Mouse (Mus musculus): ENCODE measurements around the gene Apba1. TPM values are rescaled to one million over a fixed set of nuclear protein-coding genes. Genes with fewer than 3 reads are reported as not detected.

The Apba1 gene
- total RNA-seq, 1 experiment from 2014 or later: 4.1 TPM

DNA sequence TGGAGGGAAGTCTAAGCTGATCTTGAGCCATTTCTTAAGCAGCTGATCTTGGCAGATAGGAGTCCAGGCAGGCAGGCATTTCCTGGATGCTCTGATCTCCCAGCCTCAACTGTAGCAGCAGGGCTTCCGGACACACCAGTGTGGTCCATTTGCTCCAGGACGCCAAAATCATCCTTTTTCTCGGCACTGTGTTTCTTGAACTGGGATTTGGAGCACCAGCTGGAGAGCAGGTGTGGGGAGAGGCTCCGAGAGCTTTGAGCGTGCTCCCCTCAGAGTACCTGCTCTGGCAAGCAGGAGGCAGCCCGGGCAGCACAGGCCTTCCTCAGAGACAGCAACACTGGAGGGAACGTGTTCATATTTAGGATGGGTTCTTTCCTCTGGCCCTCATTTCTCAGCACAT is 184.2 kb downstream of the Apba1 start:
- DNase-seq: no peak

DNA sequence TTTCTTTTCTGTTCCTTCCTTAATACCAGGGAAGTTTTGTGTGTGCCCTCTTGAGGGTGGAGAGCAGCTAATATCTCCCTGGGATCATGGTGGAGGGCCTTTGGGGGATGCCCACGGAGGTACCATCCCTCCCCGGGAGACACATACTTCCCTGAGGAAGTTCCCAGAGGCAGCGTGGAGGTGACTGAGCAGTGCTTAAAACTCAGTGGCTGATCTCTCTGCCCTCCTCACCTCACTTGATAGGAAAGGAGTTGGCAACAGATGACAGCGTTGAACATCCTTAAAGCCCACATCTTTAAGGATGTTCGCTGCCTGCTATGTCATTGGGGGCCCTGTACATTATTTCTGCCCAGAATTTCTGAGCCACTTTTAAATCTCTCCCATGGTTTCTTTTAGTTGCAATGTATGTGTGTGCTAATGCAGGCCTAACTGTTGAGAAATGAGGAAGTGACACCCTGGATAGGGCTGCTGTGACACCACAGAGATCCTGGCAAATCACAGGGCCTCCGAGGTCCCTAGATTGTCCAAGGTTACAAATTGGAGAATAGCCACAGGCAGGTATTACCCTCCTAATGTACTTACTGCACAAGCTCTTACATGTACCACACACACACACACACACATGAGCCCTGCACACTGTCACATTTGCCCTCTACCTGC is 187.5 kb downstream of the Apba1 start:
- DNase-seq: no peak

DNA sequence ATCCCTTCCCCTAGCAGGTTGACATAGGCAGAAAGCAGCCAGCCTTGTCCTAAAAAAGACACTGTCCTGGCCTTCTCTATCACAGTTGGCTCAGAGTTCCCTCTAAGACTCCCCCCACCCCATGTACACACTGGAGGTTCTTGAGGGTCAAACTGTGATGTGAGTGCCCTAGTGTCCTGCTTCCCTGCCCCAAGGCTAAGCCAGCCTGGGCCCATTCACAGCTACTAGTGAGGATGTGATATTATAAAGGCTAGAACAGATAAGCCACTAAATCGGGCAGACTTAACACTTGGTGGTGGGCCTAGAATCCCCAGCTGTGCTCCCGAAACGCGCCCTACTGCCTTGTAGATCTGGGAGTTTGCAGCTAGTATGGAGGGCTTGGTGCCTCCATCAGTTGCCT is 188.1 kb downstream of the Apba1 start:
- DNase-seq: no peak

DNA sequence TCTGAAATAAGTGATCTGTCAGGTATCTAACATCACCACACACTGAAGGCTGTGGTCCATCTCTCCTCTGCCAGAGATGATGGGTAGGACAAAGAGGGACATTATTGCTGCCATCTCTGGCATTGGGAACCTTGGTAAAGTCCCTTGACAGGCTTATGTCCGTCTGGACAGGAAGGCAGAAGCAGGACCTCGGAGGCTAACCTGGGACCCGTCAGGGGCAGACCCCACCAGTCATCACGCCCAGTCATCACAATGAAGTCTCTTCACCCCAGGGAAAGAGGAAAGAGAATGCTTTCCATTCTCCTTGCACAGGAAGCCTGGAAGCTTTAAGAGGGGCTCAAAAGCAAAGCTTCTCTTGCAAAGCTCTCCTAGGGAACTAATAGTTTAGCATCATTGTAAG is 189.2 kb downstream of the Apba1 start:
- DNase-seq: no peak

DNA sequence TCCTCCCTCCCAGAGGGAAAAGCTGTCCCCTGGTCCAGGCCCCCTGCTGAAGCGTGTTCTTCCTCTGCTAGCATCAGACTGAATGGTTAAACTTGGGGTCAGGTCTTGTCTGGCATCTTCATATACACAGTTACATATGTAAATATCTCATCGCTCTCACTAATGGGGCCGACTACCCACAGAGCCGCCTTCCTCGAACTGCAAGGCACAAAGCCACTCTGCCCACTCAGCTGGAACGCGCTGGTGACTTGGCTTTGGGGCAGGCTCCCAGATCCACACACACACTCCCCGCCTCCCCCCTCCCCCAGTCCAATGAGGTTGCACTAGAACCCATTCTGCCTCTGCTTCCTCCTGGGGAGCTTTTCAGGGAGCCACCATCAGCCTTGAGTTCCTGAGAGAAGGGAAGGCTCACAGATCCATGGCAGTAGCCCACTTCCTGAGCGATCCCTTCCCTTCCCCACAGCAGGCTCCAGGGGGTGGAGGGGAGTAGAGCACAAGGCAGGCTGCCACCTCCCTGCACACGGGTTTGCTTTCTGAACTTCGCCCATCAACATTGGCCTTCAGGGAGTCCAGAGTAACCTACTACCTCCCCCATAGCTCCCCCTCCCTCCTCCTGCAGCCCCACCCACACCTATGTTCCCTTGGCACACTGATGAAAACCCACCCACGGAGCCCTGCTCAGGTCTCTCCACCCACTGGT is 189.8 kb downstream of the Apba1 start:
- no peak for DNase-seq

DNA sequence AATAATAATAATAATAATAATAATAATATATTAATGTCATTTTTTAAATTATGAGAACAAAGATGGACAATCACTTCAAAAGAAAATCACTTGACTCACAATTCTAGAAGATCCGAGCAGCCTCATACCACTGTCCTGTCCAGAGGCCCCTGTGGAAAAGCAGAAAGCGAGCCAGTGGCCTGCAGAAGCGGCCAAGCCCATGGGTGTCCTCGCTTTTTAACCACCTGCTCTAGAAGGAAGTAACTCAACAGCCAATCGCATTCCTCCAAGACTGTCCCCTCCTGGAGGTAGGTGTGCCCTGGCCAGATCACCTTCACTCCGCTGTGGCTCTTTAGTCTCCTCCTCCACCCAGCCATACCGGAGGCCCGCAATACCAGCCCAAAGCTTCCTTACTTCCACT is 196.8 kb downstream of the Apba1 start:
- no peak for DNase-seq

DNA sequence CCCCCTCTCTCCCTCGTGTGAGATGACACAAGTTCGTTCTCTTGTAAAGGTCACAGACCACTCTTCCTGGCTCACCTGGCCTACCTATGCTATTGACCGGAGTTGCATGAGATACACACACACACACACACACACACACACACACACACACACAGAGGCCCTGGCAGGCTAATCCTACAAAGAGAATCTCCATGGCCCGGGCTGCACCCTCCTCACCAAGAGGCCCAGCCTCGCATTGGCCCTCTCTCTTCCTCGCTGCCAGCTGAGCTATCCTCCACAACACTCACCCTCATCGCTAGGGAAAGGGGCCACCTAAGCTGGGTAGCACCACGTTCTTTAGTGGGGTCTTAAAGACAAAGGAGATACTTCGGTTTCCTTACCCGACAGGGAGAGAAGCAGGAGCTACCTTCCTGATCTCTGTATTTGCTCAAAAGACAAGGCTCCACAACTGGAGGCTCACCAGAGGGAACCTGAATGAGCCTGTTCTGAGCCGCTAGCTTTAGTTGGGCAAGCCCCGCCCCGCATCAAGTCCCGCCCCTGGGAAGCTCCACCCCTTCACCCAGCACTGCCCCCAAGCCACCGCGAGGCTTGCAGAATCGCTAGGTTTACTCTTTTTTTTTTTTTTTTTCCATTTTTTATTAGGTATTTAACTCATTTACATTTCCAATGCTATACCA is 197.8 kb downstream of the Apba1 start:
- DNase-seq: peak; percentile 59

DNA sequence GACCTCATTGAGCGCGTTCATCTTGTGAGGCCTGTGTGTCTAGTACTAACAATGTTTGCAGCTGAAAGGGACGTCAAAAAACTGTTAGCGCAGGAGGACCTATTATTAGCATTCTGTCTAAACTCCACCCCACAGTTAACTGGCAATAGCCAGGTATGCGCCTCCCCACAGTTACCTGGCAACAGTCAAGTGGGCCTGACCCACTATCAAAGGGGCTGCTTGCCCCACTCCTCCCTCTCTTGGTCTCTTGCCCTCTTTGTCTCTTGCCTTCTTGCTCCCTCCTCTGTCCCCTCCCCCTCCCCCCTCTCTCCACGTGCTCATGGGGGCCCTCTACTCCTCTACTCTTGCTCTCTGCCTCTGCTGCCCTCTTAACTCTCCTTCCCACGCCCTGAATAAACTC is 198.9 kb downstream of the Apba1 start:
- DNase-seq: no peak

DNA sequence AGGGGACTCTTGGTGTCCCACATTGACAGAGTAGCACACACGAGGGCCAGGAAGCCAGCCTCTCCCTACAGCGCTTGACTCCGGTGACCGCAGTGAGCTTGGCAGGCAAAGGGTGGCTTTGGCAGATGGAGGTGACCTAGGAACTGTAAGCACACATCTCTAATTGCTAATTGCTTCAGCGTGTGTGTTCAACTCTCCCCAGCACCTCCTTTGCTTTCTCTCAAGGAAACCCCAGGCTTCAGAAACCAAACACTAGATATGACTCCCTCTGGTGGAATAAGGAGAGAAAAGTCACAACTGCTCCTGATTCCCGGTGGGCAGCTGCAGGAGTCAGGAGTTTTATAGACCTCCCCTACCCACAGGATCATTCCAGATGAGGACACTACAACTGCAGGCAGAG is 200.2 kb downstream of the Apba1 start:
- DNase-seq: no peak

DNA sequence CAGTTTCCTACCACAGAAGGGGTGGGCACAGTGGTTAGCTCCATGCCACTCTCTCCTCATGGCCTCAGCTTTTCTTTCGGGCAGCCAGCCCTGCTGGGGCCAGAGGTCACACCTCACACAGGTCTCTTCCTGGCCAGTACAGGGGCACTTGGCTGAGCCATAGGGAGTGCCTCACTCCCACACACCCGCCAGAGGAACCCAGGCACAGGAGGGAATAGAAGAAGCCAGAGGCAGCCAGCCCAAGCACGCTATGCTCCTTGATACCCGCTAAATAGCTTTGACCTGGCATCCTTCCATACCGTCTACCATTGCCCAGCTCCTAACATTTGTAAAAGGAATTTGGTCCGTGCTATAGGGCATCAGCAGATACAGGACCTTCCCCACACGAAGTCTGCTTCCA is 201.2 kb downstream of the Apba1 start:
- no peak for DNase-seq

DNA sequence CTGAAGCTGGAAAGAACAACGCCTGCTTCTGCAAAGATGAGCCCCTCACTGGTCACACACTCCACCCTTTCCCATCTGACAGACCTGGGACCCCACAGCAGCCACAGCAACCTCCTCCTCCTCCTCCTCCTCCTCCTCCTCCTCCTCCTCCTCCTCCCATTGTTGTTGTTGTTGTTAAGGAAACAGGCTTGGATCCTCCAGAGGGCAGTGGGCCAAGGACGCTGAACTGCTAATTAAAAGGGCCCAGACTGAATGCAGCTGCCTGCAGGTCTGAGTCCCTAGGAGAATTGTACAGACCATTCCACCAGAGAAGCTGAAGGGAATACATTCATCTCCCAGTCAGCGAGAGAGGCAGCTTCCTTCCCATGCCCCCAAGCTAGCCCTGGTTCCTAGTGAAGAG is 201.6 kb downstream of the Apba1 start:
- DNase-seq: peak; percentile 28

DNA sequence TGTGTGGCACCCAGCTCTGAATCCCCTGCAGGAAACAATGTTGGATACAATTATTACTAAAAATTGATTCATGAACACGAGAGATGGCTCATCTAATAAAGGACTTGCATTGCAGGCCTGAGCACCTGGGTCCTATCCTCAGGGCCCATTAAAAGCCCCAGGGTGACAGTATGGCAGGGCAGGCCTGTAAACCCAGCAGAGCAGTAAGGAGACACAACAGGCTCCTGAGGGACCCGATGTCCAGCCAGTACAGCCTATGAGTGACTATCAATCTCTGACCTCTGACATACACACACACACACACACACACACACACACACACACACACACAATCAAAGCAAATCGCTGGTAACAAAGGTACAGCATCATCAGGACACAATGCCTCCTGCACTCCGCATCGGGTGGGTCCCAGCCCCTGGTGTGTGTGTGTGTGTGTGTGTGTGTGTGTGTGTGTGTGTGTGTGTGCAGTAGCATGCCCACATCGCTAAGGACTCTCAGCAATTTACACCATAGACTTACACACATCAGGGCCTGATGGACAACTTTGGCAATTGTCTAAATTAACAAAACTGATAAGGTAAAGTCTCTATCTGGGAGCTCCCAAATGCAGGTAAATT is 202.3 kb downstream of the Apba1 start:
- no peak for DNase-seq

DNA sequence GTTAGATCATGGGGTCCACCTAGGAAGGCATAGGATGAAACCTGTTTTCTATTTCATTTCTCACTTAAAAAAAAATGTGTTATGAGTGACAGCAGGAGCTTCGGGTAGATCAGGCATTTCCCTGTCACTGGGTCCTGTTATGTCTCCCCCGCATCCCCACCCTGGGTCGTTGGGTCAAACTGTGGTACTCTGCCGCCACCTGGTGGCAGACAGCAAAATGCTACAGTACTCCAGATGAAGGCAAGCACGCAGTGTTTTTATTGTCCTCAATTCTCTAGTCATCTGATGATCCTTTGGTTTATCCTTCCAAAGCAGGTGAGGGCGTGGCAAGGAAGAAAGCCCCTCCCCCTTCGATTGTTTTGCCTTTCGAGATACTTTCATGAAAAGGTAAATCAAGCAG is 202.8 kb downstream of the Apba1 start:
- peak; percentile 81 for DNase-seq

DNA sequence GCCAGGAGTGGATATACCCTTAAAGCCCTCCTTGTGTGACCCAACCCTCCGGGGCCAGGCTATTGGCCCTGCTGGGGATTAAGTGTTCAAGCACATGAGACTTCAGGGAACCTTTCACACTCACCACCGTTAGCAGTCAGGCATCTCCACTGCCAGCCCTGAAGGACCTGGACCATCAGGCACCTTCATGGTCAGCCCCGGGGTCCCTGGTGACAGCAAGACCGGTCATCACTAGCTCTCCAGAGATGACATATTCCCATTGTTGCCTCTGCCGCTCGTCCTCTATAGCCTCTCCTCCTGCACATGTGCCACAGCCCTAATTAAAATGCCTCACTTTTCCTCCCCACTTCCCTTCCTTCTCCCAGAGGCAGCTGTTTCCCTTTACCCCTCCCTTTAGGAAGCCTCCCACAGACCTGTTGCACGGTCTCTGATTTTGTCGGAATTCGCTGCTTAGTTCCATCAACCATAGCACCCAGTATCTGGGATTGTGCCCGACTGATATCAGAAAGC is 205.8 kb downstream of the Apba1 start:
- no peak for DNase-seq

DNA sequence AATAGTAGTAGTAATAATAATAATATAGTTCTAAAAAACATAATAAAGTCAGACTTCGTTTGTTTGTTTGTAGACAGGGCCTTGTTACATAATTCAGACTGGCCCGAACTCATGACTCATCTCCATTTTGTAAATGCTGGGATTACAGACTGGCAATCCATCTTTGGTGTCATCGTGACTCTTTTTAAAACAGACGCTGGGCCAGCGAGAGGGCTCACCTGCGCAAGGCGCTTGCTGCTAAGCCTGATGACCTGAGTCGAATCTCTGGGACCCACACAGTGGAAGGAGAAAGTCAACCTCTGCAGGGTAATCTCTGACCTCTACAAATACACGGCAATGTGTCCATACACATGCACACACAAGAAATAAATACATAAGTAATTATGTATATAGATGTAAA is 207.7 kb downstream of the Apba1 start:
- DNase-seq: no peak

DNA sequence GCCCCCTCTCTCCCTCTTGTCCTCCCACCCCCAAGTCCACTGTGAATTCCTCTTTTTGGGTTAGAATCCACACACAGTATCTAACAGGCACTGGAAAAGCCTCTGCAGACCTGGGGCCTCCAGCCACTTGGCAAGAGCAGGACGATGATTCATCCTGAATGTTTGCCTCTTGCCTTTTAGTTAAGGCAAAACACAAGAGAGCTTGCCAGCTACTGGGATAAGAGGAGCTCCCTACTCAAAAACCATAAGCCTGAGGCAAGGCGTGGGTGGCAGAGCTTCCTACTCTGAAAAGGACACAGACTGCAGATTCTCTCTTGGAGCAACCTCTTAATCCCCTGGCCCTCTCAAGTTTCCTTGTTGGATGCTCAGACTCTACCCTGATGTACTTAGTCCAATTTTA is 208.5 kb downstream of the Apba1 start:
- peak; percentile 75 for DNase-seq

DNA sequence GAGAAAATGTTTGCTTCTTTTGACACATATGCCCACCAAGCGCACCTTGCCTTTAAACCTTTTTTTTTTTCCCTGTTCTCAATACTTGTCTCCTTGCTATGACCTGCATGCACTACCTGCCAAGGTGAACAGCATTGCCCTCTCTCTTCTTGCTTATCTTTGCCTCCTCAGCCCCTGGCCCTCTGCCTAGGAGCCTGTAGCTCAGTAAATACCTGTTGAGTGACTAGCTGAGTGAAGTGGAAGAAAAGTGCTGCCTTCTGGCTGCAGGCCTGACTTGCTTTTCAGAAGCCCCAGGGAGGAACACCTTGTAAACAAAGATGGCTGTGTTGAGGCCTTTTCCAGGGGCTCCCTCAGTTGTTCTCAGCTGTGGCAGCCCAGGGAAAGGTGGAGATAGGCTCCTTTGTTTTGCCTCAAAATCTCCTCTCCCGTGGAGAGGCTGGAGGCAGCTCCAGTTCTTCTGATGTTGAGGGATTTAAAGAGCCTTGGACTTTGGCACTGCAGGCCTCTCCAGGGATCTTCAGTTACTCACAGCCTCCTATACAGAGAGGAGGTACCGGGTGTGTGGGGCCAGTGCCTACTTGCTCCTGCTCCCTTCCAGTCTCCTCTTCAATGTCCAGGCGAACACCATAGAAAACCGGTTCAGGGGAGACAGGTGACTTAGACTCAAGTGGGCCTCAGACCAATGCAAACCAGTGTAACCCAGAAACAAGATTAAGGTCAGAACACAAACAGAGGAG is 209.6 kb downstream of the Apba1 start:
- DNase-seq: no peak

DNA sequence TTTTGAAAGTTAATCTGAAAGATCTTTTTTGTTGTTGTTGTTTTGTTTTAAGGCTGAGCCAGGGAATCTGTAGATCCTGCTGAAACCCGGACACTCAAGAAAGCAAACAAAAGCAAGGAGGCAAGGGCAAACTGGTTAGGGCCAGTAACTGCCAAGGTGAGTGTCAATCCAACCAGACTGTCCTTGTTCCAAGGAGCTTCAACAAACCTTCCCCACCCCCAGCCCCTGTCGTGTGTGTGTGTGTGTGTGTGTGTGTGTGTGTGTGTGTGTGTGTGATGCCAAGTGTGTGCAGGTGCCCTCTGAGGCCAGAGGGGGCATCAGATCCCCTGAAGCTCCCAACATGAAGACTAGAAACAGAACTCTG is 210.2 kb downstream of the Apba1 start:
- no peak for DNase-seq

DNA sequence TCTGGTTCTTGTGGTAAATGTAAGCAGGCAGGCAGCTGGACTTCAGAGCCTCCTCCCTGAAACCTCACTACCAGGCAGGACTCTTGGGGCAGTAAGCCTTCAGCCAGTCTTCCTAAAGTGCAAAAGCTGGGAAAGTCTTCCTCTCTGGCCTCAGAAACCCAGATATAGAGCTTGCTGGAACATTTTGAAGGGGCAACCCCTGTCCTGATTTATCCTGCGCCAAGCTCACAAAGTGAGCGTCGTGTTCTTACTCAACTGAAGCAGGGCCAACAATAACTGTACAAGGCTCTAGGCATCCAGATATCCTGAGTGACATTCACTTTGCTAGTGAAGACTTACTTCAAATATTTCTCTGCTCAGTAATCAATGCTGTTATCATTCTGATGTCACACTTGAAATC is 211.7 kb downstream of the Apba1 start:
- DNase-seq: no peak

DNA sequence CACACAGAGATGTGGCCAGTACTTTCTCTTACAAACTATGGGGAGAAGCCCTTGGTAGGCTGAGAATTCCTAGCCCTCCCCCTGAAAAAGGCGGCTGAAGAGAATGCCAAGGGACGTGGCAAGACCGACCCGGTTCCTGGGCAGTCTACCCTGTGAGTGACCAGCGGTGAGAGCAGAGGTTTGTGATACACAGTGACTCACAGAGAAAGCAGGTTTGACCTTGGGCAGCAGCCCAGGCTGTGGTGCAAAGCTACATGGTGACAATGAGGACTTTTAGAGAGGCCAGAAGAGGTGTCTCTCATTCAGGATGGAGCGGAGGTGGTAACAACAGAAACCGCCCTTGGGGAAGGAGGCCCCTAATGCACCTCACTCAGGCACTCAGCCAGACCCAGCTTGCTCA is 212.7 kb downstream of the Apba1 start:
- DNase-seq: peak; percentile 76

DNA sequence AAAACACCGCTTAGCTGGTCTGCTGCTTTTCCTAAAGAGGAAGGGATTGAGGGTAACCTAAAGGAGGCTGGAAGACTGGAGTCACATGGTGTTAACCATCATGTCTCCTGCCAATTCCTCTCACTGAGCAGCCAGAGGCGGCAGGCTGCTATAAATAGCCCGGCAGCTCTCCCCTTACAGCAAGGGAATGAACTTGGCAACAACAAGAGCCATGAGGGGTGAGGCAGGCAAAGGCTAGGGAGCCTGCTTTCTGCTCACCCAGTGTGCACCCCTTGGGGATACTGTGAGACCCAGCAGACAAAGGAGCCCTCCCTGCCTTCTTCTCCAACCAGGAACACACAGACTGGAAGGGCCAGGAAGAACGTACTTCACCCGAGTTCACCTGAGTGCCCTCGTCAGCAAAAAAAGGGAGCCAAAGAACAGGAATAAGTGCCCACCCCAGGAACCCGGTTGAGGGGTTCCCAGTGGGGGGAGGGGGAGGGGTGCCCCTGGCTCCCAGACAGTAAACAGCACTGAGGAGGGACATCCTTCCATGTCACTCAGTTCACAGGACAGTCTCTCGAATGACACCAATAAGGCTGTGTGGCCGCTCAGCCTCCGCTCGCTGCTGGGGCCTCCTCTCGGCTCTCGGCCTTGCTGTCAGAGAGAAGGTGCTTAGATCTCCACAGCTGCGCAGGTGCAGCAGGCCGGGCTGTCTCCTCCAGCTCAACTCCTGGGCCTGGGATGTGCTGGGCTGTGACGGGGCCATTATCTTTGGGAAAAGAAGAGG is 214.4 kb downstream of the Apba1 start:
- peak; percentile 39 for DNase-seq

Data from adrenal gland, postnatal 14 days (tissue).